Mouse (Mus musculus) cerebellum, adult (tissue): ENCODE data around the gene Mreg.
"Not testable (repeated sequence)": the region's sequence is repeated elsewhere in the genome, so short reads cannot be mapped to it uniquely, and the experiment has no call there.

Experiments used
- ATAC-seq: cut with Nextera tagmentation; 2 replicates; pipeline ENCODE4 v1.9.2; 2017; ENCODE audit warnings: mild to moderate bottlenecking, moderate library complexity, mixed read lengths; ENCODE audit not compliant: insufficient number of reproducible peaks, low FRiP score, low TSS enrichment

Mreg gene

GRCm38 (mm10) chr1:72211701-72212699 lies at the start of gene Mreg:
Gene Mreg, minus strand, starts transcription at chr1:72212307.
- ATAC-seq, result peak; percentile 53

- no peak for ATAC-seq
These were observed 44.5 kb upstream of the Mreg start for GRCm38 (mm10) chr1:72256381-72257256.

- ATAC-seq, result no peak
These were observed 43.7 kb upstream of the Mreg start for GRCm38 (mm10) chr1:72255854-72256175.

- peak; percentile 36; the same call in 1 of the 2 replicates for ATAC-seq
These were observed 43.2 kb upstream of the Mreg start for GRCm38 (mm10) chr1:72255062-72255853.

GRCm38 (mm10) chr1:72254545-72255061 lies 42.5 kb upstream of the Mreg start:
- peak; percentile 91 for ATAC-seq

GRCm38 (mm10) chr1:72253881-72254491 lies 41.9 kb upstream of the Mreg start:
- ATAC-seq, result no peak

GRCm38 (mm10) chr1:72251806-72252205 lies 39.7 kb upstream of the Mreg start:
- ATAC-seq, result no peak

- not testable (repeated sequence) for ATAC-seq
These were observed 36.2 kb upstream of the Mreg start for GRCm38 (mm10) chr1:72248226-72248737.

GRCm38 (mm10) chr1:72244317-72245036 lies 32.4 kb upstream of the Mreg start:
- ATAC-seq, result no peak

GRCm38 (mm10) chr1:72243656-72244316 lies 31.7 kb upstream of the Mreg start:
- ATAC-seq, result peak; percentile 96

GRCm38 (mm10) chr1:72242581-72243143 lies 30.6 kb upstream of the Mreg start:
- ATAC-seq, result no peak

- not testable (repeated sequence) for ATAC-seq
These were observed 27.0 kb upstream of the Mreg start for GRCm38 (mm10) chr1:72239113-72239512.

- no peak for ATAC-seq
These were observed 26.0 kb upstream of the Mreg start for GRCm38 (mm10) chr1:72238016-72238580.

- no peak for ATAC-seq
These were observed 25.1 kb upstream of the Mreg start for GRCm38 (mm10) chr1:72237007-72237775.

GRCm38 (mm10) chr1:72236363-72237006 lies 24.4 kb upstream of the Mreg start:
- ATAC-seq, result peak; percentile 90

GRCm38 (mm10) chr1:72232592-72232991 lies 20.5 kb upstream of the Mreg start:
- not testable (repeated sequence) for ATAC-seq
